Mouse (Mus musculus) liver, postnatal 0 days (tissue): Measurements from ENCODE around the gene Prkcb. TPM values are rescaled to one million over a fixed set of nuclear protein-coding genes. Genes with fewer than 3 reads are reported as not detected.

Source experiments
- ATAC-seq: fragments of 200-750 bp; cut with Nextera tagmentation; 2 replicates; pipeline ENCODE4 v1.8.0; 2017; ENCODE audit warnings: mild to moderate bottlenecking, moderate library complexity
- DNase-seq: peaks from one replicate; pipeline ENCODE4 v3.0.0-alpha.2; 2016
- H3K27ac ChIP-seq: fragments of 300-500 bp; sonication (generic); 2 replicates; pipeline ENCODE4 v1.5.1; 2014; ENCODE audit warnings: antibody characterized with exemption, moderate library complexity, mild to moderate bottlenecking, low read depth
- H3K27me3 ChIP-seq: fragments of 300-500 bp; sonication (generic); 2 replicates; pipeline ENCODE4 v1.6.1; 2014; ENCODE audit warnings: low read length, control low read depth, mixed read lengths; ENCODE audit not compliant: insufficient read depth
- H3K36me3 ChIP-seq: fragments of 300-500 bp; sonication (generic); replicated peaks from 2 replicates; pipeline ENCODE4 v1.6.1; 2014; ENCODE audit warnings: mild to moderate bottlenecking, control low read depth, low read length, moderate library complexity, mixed read lengths; ENCODE audit not compliant: insufficient read depth
- H3K4me1 ChIP-seq: fragments of 300-500 bp; sonication (generic); 2 replicates; pipeline ENCODE4 v1.6.1; 2014; ENCODE audit warnings: antibody characterized with exemption, mild to moderate bottlenecking, control low read depth; ENCODE audit not compliant: insufficient read depth
- H3K4me2 ChIP-seq: fragments of 300-500 bp; sonication (generic); 2 replicates; pipeline ENCODE4 v1.6.1; 2014; ENCODE audit warnings: low read depth, mild to moderate bottlenecking, low read length, moderate library complexity, mixed read lengths
- H3K4me3 ChIP-seq: fragments of 300-500 bp; sonication (generic); 2 replicates; pipeline ENCODE4 v1.5.1; 2014; ENCODE audit warnings: low read depth, low read length
- H3K9ac ChIP-seq: fragments of 300-500 bp; sonication (generic); replicated peaks from 2 replicates; pipeline ENCODE4 v1.6.1; 2014; ENCODE audit warnings: mild to moderate bottlenecking, moderate library complexity
- H3K9me3 ChIP-seq: fragments of 300-500 bp; sonication (generic); 2 replicates; pipeline ENCODE4 v1.6.1; 2016; ENCODE audit warnings: mild to moderate bottlenecking, control low read depth, low read length, mixed read lengths
- CTCF ChIP-seq: sonication (generic); IDR thresholded peaks from 2 replicates; pipeline ENCODE4 v1.5.1; 2016; ENCODE audit warnings: antibody characterized with exemption, low read depth
- EP300 ChIP-seq: IDR thresholded peaks from 2 replicates; pipeline ENCODE4 v1.6.1; 2016; ENCODE audit warnings: antibody characterized with exemption, low read depth, mild to moderate bottlenecking
- WGBS: fragments of 180-500 bp; shearing (Covaris S2); extraction: QIAGEN DNeasy Blood & Tissue Kit; methylation state at CpG from one replicate; pipeline ENCODE4 v1.1.7; 2014; ENCODE audit not compliant: insufficient replicate concordance; 5-methylcytosine and 5-hydroxymethylcytosine counted together
- polyA plus RNA-seq: library from polyadenylated mRNA; unstranded; fragments of >200 nt; fragmentation: Nextera tagmentation; extraction: Ambion mirVana; gene quantifications from 2 replicates; pipeline ENCODE4 v1.2.1, GENCODE M21; 2015

Prkcb gene
- polyA plus RNA-seq, 1 experiment from 2014 or later: 8.1 TPM

DNA sequence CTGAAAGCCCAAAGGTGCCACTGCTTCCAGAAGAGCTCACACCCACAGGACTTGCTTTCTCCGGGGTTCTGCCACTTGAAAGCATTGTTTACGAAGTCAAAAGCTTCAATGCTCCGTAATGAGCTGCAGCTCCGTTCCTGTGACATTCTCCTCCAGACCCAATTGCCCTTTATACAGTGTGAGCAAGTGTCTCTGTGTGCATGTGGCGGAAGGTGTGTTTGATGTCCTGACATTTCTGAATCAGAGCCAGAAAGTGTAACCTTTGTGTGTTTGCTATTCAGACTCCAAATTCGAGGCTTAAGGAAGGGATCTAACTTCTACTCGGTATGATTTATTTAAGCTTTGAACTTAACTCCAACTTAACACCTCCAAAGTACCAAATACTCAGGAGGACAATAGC, 321.6 kb downstream of the Prkcb start:
- no peaks in the 10 kb centered on the region for H3K9me3 ChIP-seq
- no peaks in the 10 kb centered on the region for H3K27me3 ChIP-seq
- DNase-seq (no peak), ATAC-seq (peak; percentile 33; the same call in 1 of the 2 replicates)
- H3K4me1 ChIP-seq: no peaks in the 10 kb centered on the region
- TF ChIP-seq EP300 (no peak), CTCF (no peak)
- H3K4me3 ChIP-seq: no peak overlapping the region
- H3K27ac ChIP-seq: no peak overlapping the region
- H3K9ac ChIP-seq: no peak overlapping the region
- WGBS: 59% methylated on average over 7 of the region's 7 CpGs
- H3K36me3 ChIP-seq: no peaks in the 10 kb centered on the region
- no peak overlapping the region for H3K4me2 ChIP-seq

GRCm38 (mm10) chr7:122613876-122614275, 325.3 kb downstream of the Prkcb start:
- DNase-seq (no peak), ATAC-seq (no peak)
- Histone ChIP-seq H3K4me2 (no peak overlapping the region), H3K4me3 (no peak overlapping the region), H3K4me1 (no peaks in the 10 kb centered on the region), H3K9ac (no peak overlapping the region), H3K36me3 (no peaks in the 10 kb centered on the region), H3K9me3 (no peaks in the 10 kb centered on the region), H3K27ac (no peak overlapping the region), H3K27me3 (no peaks in the 10 kb centered on the region)
- TF ChIP-seq EP300 (no peak), CTCF (no peak)
- 66% methylated on average over 4 of the region's 4 CpGs for WGBS

GRCm38 (mm10) chr7:122622125-122622774, 333.7 kb downstream of the Prkcb start:
- H3K9ac ChIP-seq: no peak overlapping the region
- DNase-seq: no peak
- 65% methylated on average over 9 of the region's 9 CpGs for WGBS

GRCm38 (mm10) chr7:122623753-122624152, 335.2 kb downstream of the Prkcb start:
- DNase-seq (no peak), ATAC-seq (no peak)
- H3K36me3 ChIP-seq: no peaks in the 10 kb centered on the region
- H3K4me1 ChIP-seq: no peaks in the 10 kb centered on the region
- no peak overlapping the region for H3K27ac ChIP-seq
- no peak overlapping the region for H3K4me2 ChIP-seq
- no peak overlapping the region for H3K9ac ChIP-seq
- H3K4me3 ChIP-seq: no peak overlapping the region
- no peaks in the 10 kb centered on the region for H3K9me3 ChIP-seq
- H3K27me3 ChIP-seq: no peaks in the 10 kb centered on the region
- TF ChIP-seq EP300 (no peak), CTCF (peak; percentile 9; the same call in 1 of the 2 replicates)
- 57% methylated on average over 1 of the region's 1 CpGs for WGBS

More at GRCm38 (mm10) chr7:122622125-122622774, 333.7 kb downstream of the Prkcb start:
- no peaks in the 10 kb centered on the region for H3K27me3 ChIP-seq
- H3K36me3 ChIP-seq: no peaks in the 10 kb centered on the region
- no peaks in the 10 kb centered on the region for H3K4me1 ChIP-seq
- no peak for TF ChIP-seq EP300
- TF ChIP-seq CTCF: no peak
- ATAC-seq: no peak
- H3K9me3 ChIP-seq: no peaks in the 10 kb centered on the region
- no peak overlapping the region for H3K4me2 ChIP-seq
- H3K27ac ChIP-seq: no peak overlapping the region
- H3K4me3 ChIP-seq: no peak overlapping the region

GRCm38 (mm10) chr7:122628050-122628449, 339.5 kb downstream of the Prkcb start:
- no peaks in the 10 kb centered on the region for H3K27me3 ChIP-seq
- TF ChIP-seq CTCF (no peak), EP300 (no peak)
- H3K36me3 ChIP-seq: no peaks in the 10 kb centered on the region
- H3K4me3 ChIP-seq: no peak overlapping the region
- H3K9ac ChIP-seq: no peak overlapping the region
- no peak for ATAC-seq
- H3K9me3 ChIP-seq: no peaks in the 10 kb centered on the region
- 83% methylated on average over 5 of the region's 5 CpGs for WGBS
- H3K4me2 ChIP-seq: no peak overlapping the region
- H3K4me1 ChIP-seq: no peaks in the 10 kb centered on the region
- no peak for DNase-seq
- no peak overlapping the region for H3K27ac ChIP-seq

GRCm38 (mm10) chr7:122630386-122630785, 341.8 kb downstream of the Prkcb start:
- Histone ChIP-seq H3K36me3 (no peaks in the 10 kb centered on the region), H3K9me3 (no peaks in the 10 kb centered on the region), H3K27me3 (no peaks in the 10 kb centered on the region), H3K9ac (no peak overlapping the region), H3K4me3 (no peak overlapping the region), H3K4me1 (no peaks in the 10 kb centered on the region), H3K4me2 (no peak overlapping the region), H3K27ac (no peak overlapping the region)
- no peak for TF ChIP-seq EP300
- TF ChIP-seq CTCF: no peak
- DNase-seq (no peak), ATAC-seq (no peak)
- WGBS: 77% methylated on average over 2 of the region's 2 CpGs
